Mouse (Mus musculus) heart, postnatal 0 days (tissue): ENCODE results near the gene Wdr95.

ENCODE experiments used
- CTCF ChIP-seq: IDR thresholded peaks from 2 replicates; pipeline ENCODE4 v1.5.1; 2016; ENCODE audit warnings: antibody characterized with exemption, control low read depth, low read depth
- EP300 ChIP-seq: IDR thresholded peaks from 2 replicates; pipeline ENCODE4 v1.6.1; 2016; ENCODE audit warnings: antibody characterized with exemption, low read depth

DNA sequence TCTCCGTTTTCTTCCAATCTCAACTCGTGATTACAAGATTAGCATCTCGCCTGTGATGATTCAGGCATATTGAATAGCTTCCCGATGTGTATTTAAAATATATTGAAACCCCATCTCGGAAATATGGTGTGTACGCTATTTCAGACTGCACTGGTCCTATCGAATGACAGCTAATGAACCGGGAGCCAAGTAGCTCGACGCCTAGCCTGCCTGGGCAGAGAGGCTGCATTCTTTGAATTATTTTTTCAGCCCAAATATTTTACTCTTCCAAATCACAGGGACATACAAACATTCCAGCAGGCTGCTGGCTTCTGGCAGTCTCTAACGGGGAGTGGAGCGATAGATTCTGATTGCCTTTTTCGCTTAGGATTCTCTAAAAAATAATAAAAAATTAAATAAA lies 40.5 kb downstream of the Wdr95 start:
- TF ChIP-seq CTCF (no peak), EP300 (no peak)
